Mouse (Mus musculus) neural tube, embryonic 11.5 days (tissue): ENCODE measurements around the gene Figla. TPM values are rescaled to one million over a fixed set of nuclear protein-coding genes. Genes with fewer than 3 reads are reported as not detected.

Experiments
- ATAC-seq: fragments of 200-750 bp; cut with Nextera tagmentation; 2 replicates; pipeline ENCODE4 v1.8.0; 2017; ENCODE audit warnings: moderate number of reproducible peaks, mild to moderate bottlenecking, moderate TSS enrichment, moderate library complexity; ENCODE audit not compliant: insufficient read depth, low FRiP score, low TSS enrichment
- DNase-seq: peaks from one replicate; pipeline ENCODE4 v3.0.0-alpha.2; 2015; ENCODE audit warnings: low spot score
- H3K27ac ChIP-seq: fragments of 300-500 bp; sonication (generic); 2 replicates; pipeline ENCODE4 v1.5.1; 2014; ENCODE audit warnings: low read depth, mild to moderate bottlenecking, low read length
- H3K27me3 ChIP-seq: fragments of 300-500 bp; sonication (generic); 2 replicates; pipeline ENCODE4 v1.6.1; 2014; ENCODE audit warnings: mild to moderate bottlenecking, low read length, mixed read lengths; ENCODE audit not compliant: control insufficient read depth, insufficient read depth
- H3K36me3 ChIP-seq: fragments of 300-500 bp; sonication (generic); 2 replicates; pipeline ENCODE4 v1.6.1; 2014; ENCODE audit warnings: mild to moderate bottlenecking, low read length, moderate library complexity, mixed read lengths; ENCODE audit not compliant: control insufficient read depth, insufficient read depth
- H3K4me1 ChIP-seq: fragments of 300-500 bp; sonication (generic); 2 replicates; pipeline ENCODE4 v1.6.1; 2014; ENCODE audit warnings: low read length, mixed read lengths; ENCODE audit not compliant: control insufficient read depth, insufficient read depth
- H3K4me2 ChIP-seq: fragments of 300-500 bp; sonication (generic); 2 replicates; pipeline ENCODE4 v1.6.1; 2014; ENCODE audit warnings: low read depth, mild to moderate bottlenecking, moderate library complexity
- H3K4me3 ChIP-seq: fragments of 300-500 bp; sonication (generic); 2 replicates; pipeline ENCODE4 v1.5.1; 2014; ENCODE audit warnings: low read depth, low read length
- H3K9ac ChIP-seq: fragments of 300-500 bp; sonication (generic); 2 replicates; pipeline ENCODE4 v1.6.1; 2014; ENCODE audit warnings: mild to moderate bottlenecking, low read length
- H3K9me3 ChIP-seq: fragments of 300-500 bp; sonication (generic); 2 replicates; pipeline ENCODE4 v1.6.1; 2016; ENCODE audit warnings: low read length; ENCODE audit not compliant: control insufficient read depth
- WGBS: fragments of 180-500 bp; shearing (Covaris S2); extraction: QIAGEN DNeasy Blood & Tissue Kit; methylation state at CpG from one replicate; pipeline ENCODE4 v1.1.7; 2014; 5-methylcytosine and 5-hydroxymethylcytosine counted together
- polyA plus RNA-seq: library from polyadenylated mRNA; unstranded; fragments of >200 nt; fragmentation: Nextera tagmentation; extraction: Ambion mirVana; gene quantifications from 2 replicates; pipeline ENCODE4 v1.2.1, GENCODE M21; 2014

Figla gene
- polyA plus RNA-seq, 1 experiment from 2014 or later, result not detected

DNA sequence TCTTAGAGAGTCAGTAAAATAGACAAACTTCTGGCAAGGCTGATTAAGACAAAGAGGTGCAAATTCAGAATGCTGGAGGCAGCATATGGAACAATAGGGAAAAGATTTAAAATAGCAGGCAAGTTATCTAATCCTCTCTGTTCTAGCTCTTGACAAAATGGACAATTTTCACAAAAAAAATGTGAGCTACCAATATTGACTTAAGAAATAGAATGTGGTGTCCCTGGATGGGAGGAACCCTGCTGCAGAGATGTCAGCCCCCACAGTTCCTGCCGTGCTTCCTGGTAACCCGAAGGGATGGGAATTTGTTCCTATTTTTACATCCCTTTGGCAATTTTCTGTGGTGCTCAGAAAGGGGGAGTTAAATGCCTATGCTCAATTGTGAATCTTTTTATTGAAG lies 22.9 kb downstream of the Figla start:
- Histone ChIP-seq H3K4me2 (no peak overlapping the region), H3K36me3 (no peaks in the 10 kb centered on the region), H3K4me1 (no peaks in the 10 kb centered on the region), H3K27me3 (no peaks in the 10 kb centered on the region), H3K9ac (no peak overlapping the region), H3K4me3 (no peak overlapping the region), H3K27ac (no peak overlapping the region), H3K9me3 (no peaks in the 10 kb centered on the region)
- no peak for DNase-seq
- no peak for ATAC-seq
- 82% methylated on average over 2 of the region's 2 CpGs for WGBS

DNA sequence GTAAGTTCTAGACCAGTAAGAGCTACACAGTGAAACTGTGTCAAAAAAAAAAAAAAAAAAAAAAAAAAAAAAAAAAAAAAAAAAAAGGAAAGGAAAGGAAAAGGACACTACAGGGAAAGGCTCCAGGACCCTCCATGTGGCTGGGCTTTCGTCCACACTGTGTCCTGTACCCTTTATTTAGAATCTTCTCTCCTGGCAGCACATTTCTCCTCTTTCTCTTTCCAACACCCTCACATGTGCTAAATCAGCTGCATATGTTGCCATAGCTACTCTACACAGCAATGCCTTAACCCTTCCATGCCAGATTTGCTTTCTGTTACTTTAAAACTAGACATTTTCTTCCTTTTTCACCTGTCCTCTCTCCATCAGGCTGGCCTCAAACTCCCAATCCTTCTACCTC lies 24.2 kb downstream of the Figla start:
- H3K36me3 ChIP-seq, result no peaks in the 10 kb centered on the region
- H3K4me2 ChIP-seq, result no peak overlapping the region
- no peak overlapping the region for H3K4me3 ChIP-seq
- no peak overlapping the region for H3K9ac ChIP-seq
- DNase-seq (no peak), ATAC-seq (no peak)
- H3K27ac ChIP-seq, result no peak overlapping the region
- H3K9me3 ChIP-seq, result no peaks in the 10 kb centered on the region
- no peaks in the 10 kb centered on the region for H3K27me3 ChIP-seq
- 83% methylated on average over 1 of the region's 1 CpGs for whole genome bisulfite sequencing
- H3K4me1 ChIP-seq, result no peaks in the 10 kb centered on the region

DNA sequence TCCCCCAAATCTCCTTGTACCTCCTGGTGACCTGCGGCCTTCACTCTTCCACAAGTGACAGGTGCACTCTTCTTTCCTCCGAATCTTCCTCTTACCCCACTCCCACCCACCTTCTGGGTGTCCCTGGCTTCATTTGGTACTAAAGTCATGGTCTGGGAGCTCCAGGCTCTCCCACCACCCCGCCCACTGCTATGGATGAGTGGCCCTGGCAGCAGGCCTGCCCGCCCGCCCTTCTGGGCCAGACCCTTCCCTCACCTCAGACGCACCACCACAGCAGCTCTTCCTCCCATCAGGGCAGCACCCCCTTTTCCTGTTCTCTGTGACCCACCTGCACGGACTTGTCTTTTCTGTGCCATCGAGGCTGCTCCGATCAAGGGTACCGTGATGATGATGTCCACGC lies 31.5 kb downstream of the Figla start:
- no peaks in the 10 kb centered on the region for H3K27me3 ChIP-seq
- no peaks in the 10 kb centered on the region for H3K36me3 ChIP-seq
- no peak for DNase-seq
- no peak overlapping the region for H3K4me2 ChIP-seq
- H3K9ac ChIP-seq, result no peak overlapping the region
- no peak overlapping the region for H3K27ac ChIP-seq
- no peak for ATAC-seq
- 90% methylated on average over 11 of the region's 11 CpGs for WGBS
- H3K9me3 ChIP-seq, result no peaks in the 10 kb centered on the region
- H3K4me3 ChIP-seq, result no peak overlapping the region
- H3K4me1 ChIP-seq, result peaks cover 17% of the 10 kb centered on the region

DNA sequence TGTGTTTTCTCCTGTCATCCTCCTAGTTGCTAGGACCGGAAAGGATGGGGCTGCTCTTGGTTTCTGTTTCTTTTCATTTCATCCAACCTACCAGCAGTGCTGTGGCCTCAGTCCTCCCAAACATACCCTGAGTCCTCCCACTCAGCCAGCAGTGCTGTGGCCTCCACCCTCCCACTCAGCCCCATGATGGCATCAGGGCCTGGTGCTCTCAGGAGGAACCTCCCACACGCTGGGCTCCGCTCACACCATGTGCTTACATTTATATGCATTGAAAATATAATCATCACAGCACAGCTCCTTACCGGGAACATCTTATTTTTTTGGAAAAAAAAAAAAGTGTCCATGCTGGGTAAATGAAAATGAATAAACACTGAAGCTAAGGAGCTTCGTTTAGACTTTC lies 32.5 kb downstream of the Figla start:
- 88% methylated on average over 5 of the region's 5 CpGs for WGBS

DNA sequence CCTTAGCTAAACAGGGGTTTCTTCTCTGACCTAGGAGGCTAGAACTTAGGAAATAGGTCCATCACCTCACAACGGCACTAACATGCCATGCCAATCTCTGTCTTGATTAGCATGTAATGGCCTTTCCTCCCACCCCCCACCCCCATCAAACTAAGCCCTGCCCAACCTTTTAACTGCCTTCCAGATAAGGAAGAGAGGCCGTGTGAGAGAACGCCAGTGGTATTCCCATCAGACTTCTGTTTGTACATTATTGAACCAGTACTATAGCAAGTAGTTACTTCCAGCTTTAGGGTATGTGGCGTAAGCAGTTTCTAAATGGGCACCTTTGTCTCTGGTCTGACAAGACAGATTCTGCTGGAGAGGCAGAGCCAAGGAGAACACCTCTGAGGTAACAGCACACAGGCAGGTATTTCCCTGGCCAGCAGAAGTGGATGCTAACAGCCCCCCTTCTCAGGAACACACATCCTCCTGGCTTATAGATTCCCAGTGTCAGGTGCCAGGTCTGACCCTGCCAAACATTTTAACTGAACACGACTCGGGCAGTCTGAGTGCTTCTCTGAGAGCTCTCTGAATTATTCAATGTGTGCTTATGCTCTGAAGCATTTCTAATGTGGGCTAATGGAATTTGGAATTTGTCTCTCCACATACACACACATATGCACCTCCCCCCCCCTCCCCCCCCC lies 34.8 kb downstream of the Figla start:
- peak overlapping the region; percentile 53 for H3K27ac ChIP-seq
- DNase-seq (no peak), ATAC-seq (no peak)
- H3K4me1 ChIP-seq, result peaks cover 28% of the 10 kb centered on the region
- H3K9me3 ChIP-seq, result no peaks in the 10 kb centered on the region
- no peaks in the 10 kb centered on the region for H3K27me3 ChIP-seq
- no peak overlapping the region for H3K4me2 ChIP-seq
- no peak overlapping the region for H3K9ac ChIP-seq
- no peaks in the 10 kb centered on the region for H3K36me3 ChIP-seq
- WGBS, result 68% methylated on average over 6 of the region's 6 CpGs
- H3K4me3 ChIP-seq, result no peak overlapping the region

More for the DNA sequence above, 32.5 kb downstream of the Figla start:
- no peak for ATAC-seq
- no peak for DNase-seq
- Histone ChIP-seq H3K4me2 (no peak overlapping the region), H3K9me3 (no peaks in the 10 kb centered on the region), H3K36me3 (no peaks in the 10 kb centered on the region), H3K4me1 (peaks cover 24% of the 10 kb centered on the region), H3K27ac (no peak overlapping the region), H3K4me3 (no peak overlapping the region), H3K27me3 (no peaks in the 10 kb centered on the region), H3K9ac (no peak overlapping the region)

DNA sequence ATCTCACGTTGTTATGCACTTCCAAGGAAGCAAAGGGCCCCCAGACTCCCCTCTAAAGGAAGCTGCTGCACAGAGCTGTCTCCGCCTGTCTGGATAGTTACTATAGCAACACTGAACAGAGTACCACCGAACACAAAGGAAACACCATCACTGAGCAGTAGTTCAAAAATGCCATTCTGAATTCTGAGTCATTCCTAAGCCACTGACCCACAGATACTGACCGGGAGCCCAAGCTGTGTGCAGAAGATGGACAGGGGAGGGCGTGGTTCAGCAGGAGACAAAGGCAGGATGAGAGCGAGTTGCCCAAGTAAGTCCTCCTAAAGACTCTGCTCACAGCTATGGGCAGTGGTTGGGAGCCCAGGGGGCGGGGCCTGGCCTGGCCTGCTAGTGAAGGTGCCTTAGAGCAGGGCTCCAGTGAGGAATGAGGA lies 36.1 kb downstream of the Figla start:
- Histone ChIP-seq H3K4me1 (peaks cover 28% of the 10 kb centered on the region), H3K27me3 (no peaks in the 10 kb centered on the region), H3K9me3 (no peaks in the 10 kb centered on the region), H3K4me3 (no peak overlapping the region), H3K9ac (peak overlapping the region; percentile 7; the same call in 1 of the 2 replicates), H3K27ac (peak overlapping the region; percentile 88), H3K36me3 (no peaks in the 10 kb centered on the region), H3K4me2 (peak overlapping the region; percentile 15)
- peak; percentile 78 for ATAC-seq
- WGBS, result 17% methylated on average over 7 of the region's 7 CpGs
- DNase-seq, result no peak

DNA sequence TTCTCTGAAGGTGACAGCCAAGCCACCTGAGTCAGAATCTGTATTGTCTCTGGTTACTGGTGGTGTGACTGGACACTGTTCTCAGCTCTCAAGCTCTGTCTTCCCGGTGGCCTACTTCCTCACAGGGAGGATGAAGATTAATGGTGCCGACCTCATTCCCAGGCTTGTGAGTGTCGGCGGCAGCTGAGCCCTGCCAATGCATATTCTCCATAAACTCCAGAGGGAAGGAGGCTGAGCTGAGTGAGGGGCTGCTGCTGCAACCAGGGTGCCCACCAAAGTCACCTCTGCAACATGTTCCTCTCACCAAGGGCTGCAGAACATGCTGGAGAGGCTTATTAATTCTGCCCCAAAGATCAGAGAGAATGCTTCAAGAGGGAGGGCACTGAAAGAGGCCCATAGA lies 36.6 kb downstream of the Figla start:
- H3K36me3 ChIP-seq, result no peaks in the 10 kb centered on the region
- H3K4me1 ChIP-seq, result peaks cover 28% of the 10 kb centered on the region
- H3K9me3 ChIP-seq, result no peaks in the 10 kb centered on the region
- H3K4me3 ChIP-seq, result no peak overlapping the region
- peak; percentile 45; the same call in 1 of the 2 replicates for ATAC-seq
- WGBS, result 26% methylated on average over 4 of the region's 4 CpGs
- DNase-seq, result peak; percentile 60
- H3K27me3 ChIP-seq, result no peaks in the 10 kb centered on the region
- peak overlapping the region; percentile 88 for H3K27ac ChIP-seq
- H3K4me2 ChIP-seq, result peak overlapping the region; percentile 15
- H3K9ac ChIP-seq, result peak overlapping the region; percentile 19; the same call in 1 of the 2 replicates

DNA sequence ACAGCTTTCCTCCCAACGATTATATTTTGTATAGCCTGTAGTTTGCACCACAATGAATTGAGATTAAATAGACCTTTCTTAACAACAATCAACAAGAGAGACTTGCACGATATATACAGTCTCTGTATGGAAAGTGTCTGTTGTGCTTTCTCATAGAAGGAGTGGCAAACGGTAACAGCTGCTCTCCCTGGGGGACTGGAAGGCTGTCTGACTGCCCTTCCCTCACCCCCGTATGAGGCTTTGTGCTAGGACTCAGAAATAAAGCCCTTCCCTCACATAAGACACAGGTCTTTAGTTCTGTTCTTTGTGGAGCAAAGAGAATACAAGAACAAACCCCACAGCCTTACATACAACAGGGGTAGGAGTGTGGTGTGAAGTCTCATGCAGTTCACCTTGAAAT lies 37.1 kb downstream of the Figla start:
- Histone ChIP-seq H3K27ac (peak overlapping the region; percentile 88), H3K27me3 (no peaks in the 10 kb centered on the region), H3K9me3 (no peaks in the 10 kb centered on the region), H3K9ac (no peak overlapping the region), H3K4me3 (no peak overlapping the region), H3K36me3 (no peaks in the 10 kb centered on the region), H3K4me2 (no peak overlapping the region), H3K4me1 (peaks cover 28% of the 10 kb centered on the region)
- WGBS, result 29% methylated on average over 4 of the region's 4 CpGs
- peak; percentile 38 for DNase-seq
- no peak for ATAC-seq

DNA sequence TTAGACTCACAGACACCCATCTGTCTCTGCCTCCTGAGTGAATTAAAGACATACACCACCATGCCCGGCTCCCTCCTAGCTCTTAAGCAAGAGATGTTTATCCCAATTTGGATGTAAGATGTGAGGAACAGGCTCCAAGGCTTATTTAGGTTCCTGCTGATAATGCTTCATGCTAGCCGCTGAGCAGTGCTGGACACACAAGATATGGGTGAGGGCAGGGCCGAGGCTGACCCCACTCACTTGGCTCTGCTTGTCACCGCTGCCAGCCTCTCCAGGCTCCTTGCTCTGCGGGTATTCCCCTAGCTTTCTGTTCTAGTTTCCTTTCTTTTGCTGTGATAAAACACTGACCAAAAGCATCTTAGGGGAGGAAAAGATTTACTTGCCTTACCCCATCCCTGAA lies 37.6 kb downstream of the Figla start:
- H3K36me3 ChIP-seq, result no peaks in the 10 kb centered on the region
- DNase-seq (no peak), ATAC-seq (no peak)
- no peak overlapping the region for H3K4me3 ChIP-seq
- H3K4me2 ChIP-seq, result no peak overlapping the region
- H3K9me3 ChIP-seq, result no peaks in the 10 kb centered on the region
- peak overlapping the region; percentile 88 for H3K27ac ChIP-seq
- H3K4me1 ChIP-seq, result peaks cover 28% of the 10 kb centered on the region
- WGBS, result 77% methylated on average over 5 of the region's 5 CpGs
- no peaks in the 10 kb centered on the region for H3K27me3 ChIP-seq
- peak overlapping the region; percentile 10; the same call in 1 of the 2 replicates for H3K9ac ChIP-seq
